Mouse (Mus musculus): ENCODE measurements at regions not wholly inside any gene's neighbourhood (a gene's known extent, or its start where the extent isn't known, plus 50 kb on each side); places are given as distances from the start of the nearest gene placed in this dataset.

DNA sequence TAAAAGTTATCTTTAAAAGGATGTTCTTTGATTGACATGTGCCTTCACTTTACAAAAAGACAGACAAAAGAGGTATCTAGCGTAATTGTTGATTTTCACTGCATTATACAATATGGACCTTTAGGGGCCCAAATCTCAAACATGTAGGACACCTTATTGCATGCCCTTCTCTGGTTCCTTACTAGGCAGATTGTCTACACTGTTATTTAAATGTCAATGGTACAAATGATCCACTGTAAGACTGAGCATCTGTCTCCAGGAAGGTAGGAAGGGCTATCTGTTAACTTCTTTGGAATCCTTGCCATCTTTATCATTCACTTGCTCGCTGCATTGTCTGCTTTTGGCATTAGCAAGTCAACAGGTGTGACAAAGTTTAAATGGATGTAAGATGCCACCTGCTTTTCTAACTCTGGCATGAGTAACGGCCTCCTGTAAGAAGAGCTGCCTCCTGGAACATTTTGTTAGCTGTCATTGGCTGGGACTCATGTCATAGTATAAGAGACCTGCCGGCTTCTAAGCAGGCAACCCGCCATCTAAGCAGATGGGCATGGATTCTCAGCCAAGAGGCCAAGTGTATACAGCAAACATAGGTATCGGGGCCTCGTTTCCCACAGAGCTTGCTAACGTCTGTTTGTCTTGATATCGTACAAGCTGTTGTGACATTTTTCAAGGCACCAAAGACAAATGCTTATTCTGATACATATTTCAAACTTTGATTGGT, 560.0 kb upstream of the Adgrl2 start:
- ATAC-seq (replicated peaks in 1 of 2; ENCODE audit: insufficient read depth in 1 of 2, low FRiP score in 2 of 2, low TSS enrichment in 1 of 2, low read depth in 1 of 2, poor library complexity in 2 of 2, severe bottlenecking in 2 of 2) = no peak

DNA sequence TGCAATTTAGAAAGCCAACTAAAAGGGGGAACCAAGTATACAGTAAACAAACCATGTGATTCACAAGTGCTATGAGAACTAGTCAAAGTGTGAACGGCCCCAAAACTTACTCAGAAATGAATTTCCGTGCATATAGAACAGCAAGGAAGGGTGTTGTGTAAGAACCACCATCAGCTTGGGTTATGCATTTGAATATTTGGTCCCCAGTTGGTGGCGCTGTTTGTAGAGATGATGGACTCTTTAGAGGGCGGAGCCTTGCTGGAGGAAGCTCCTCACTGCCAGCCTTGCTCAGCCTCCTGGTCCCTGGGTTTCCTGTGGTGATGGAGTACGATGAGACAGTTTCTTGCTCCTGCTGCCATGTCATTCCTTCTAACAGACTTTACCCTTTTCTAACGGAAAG, 556.7 kb upstream of the Adgrl2 start:
- peak; percentile 58 to 69; a peak in 3 of 4 replicates for ATAC-seq (replicated peaks in 1 of 2; ENCODE audit: insufficient read depth in 1 of 2, low FRiP score in 2 of 2, low TSS enrichment in 1 of 2, low read depth in 1 of 2, poor library complexity in 2 of 2, severe bottlenecking in 2 of 2)

DNA sequence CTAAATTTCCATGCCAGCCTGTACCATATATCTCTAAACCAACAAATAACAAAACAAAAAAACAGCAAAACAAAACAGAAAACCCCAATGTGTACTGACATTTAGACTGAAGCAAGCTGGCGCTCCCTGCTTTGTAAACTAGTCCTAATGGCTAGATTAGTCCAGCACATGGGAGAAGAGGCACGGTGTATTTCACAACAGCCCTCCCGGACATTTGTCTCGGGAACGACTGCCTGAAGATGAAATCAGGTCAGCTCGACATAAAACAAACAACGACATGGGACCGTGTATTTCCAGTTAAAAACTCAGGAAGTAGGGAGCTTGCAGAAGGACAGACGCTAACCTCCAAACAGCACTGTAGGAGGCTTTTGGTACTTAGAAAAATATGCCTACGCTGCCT, 555.9 kb upstream of the Adgrl2 start:
- ATAC-seq (replicated peaks in 1 of 2; ENCODE audit: insufficient read depth in 1 of 2, low FRiP score in 2 of 2, low TSS enrichment in 1 of 2, low read depth in 1 of 2, poor library complexity in 2 of 2, severe bottlenecking in 2 of 2) = no peak

DNA sequence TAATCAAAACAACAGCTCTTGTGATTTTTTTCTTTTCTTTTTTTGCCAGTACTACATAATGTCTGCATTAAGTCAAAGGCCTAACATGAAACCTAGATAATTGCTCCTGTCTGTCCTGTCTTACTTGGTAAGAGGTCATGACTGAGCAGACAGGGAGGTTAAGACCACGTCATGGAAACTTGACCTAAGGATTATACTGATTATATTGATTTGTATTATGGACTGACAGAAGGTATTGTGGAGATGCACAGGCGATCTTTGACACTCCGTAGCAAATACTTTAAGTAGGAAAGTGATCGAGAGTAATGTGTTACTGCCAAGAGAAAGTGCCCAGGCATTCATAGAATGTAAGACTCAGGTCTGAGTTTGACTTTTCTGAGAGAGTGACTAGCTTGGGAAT, 543.8 kb upstream of the Adgrl2 start:
- ATAC-seq (replicated peaks in 1 of 2; ENCODE audit: insufficient read depth in 1 of 2, low FRiP score in 2 of 2, low TSS enrichment in 1 of 2, low read depth in 1 of 2, poor library complexity in 2 of 2, severe bottlenecking in 2 of 2) = no peak

DNA sequence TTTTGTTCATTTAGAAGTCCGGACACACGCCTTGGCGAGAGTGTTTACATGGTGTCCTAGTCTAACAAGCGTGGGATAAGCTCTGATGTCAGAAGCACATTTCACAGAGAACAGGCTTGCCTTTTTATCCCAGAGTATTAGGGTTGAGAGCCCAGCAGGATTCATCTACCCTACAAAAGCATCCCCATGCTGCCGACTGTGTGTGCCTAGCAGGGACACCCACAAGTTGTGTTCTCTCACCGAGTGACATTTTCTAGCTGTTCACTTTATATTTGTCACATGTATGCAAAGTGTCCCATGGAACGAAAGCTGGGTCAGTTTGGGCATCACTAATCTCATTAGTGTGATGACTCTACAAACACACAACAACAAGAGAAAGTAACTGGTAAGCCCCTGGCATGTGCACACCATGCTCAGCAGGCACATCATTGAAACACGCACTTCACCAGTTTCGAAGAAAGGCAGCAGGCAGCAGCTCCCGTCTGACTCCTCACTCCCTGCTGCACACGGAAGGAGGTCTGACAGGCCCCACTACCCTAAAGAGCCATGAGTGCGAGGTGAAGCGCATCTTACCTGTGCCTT, 539.8 kb upstream of the Adgrl2 start:
- no peak for ATAC-seq (replicated peaks in 1 of 2; ENCODE audit: insufficient read depth in 1 of 2, low FRiP score in 2 of 2, low TSS enrichment in 1 of 2, low read depth in 1 of 2, poor library complexity in 2 of 2, severe bottlenecking in 2 of 2)

DNA sequence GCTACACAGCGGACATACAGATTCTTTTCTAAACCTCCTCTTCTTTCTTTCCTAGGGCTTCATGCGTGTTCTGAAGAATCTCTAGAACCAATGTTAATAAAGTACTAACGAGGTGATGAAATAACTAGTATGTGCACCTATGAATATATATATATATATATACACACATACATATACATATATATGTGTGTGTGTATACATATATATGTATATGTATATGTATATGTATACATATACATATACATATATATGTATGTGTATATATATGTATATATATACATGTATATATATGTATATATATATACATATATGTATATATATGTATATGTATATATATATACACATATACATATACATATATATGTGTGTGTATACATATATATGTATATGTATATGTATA, 536.2 kb upstream of the Adgrl2 start:
- ATAC-seq (replicated peaks in 1 of 2; ENCODE audit: insufficient read depth in 1 of 2, low FRiP score in 2 of 2, low TSS enrichment in 1 of 2, low read depth in 1 of 2, poor library complexity in 2 of 2, severe bottlenecking in 2 of 2) = no peak

DNA sequence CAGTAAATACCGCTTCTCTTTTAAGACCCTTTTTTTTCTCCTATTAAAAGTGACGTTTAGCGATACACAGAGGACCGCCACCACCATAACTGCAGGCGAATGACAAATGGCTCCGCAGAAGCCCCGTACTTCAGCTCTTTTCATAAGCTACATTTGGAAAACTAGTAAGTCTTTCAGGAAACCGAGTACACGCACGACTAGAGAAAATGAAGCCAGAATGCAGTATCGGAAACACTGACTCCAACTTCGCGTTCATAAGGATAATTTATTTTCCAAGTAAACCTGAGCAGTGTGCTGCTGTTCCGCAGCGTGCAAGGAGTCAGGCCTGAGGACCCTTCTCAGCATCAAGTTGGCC, 529.2 kb upstream of the Adgrl2 start:
- no peak; a peak in 1 of 4 replicates for ATAC-seq (replicated peaks in 1 of 2; ENCODE audit: insufficient read depth in 1 of 2, low FRiP score in 2 of 2, low TSS enrichment in 1 of 2, low read depth in 1 of 2, poor library complexity in 2 of 2, severe bottlenecking in 2 of 2)

DNA sequence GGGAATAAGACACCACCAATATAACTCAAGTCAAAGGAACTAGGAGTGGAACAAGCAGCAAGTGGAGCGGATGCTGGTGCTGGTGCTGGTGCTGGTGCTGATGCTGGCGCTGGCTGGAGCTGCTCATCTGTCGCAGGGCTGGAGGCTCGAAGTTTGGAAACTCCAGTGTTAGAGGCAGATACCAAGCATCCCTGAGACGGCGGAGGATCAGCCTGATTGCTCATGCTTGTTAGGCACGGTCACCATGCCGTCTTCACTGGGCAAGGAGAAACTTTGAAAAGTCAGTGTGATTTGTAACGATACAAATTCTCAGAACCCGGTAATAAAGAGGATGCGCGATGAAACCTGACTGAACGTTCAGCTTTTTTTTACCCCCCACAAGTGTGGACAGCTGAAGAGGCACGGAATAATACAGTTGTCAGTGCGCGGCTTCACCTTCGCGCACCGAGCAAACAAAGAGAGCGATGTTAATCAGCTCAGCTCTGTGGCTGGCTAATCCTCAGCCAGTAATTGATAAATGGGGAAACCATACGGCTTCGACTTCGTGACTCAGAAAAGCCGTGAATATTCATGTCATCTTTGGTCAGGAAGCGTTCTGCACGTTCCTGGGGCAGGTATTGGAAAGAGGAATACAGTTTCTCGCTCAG, 528.7 kb upstream of the Adgrl2 start:
- ATAC-seq (replicated peaks in 1 of 2; ENCODE audit: insufficient read depth in 1 of 2, low FRiP score in 2 of 2, low TSS enrichment in 1 of 2, low read depth in 1 of 2, poor library complexity in 2 of 2, severe bottlenecking in 2 of 2) = peak; percentile 48 to 52

DNA sequence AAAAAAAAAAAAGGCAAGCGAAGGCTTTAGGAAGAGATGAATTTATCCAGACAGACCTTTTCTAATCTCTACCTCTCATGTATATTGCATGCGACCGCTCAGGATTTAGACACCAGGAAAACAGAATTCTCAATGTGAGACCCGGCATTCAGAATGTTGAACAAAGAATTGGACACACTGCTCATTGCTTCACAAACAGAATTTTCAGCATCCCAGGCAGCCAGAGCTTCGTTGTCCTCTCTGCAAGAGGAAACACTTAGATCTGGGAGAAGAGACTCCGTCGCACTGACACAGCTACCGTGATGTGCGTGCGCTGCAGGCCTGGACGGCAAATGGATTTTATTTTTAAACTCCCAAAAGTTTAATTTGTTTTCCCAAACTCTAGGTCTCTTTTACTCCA, 527.2 kb upstream of the Adgrl2 start:
- ATAC-seq (replicated peaks in 1 of 2; ENCODE audit: insufficient read depth in 1 of 2, low FRiP score in 2 of 2, low TSS enrichment in 1 of 2, low read depth in 1 of 2, poor library complexity in 2 of 2, severe bottlenecking in 2 of 2) = no peak

DNA sequence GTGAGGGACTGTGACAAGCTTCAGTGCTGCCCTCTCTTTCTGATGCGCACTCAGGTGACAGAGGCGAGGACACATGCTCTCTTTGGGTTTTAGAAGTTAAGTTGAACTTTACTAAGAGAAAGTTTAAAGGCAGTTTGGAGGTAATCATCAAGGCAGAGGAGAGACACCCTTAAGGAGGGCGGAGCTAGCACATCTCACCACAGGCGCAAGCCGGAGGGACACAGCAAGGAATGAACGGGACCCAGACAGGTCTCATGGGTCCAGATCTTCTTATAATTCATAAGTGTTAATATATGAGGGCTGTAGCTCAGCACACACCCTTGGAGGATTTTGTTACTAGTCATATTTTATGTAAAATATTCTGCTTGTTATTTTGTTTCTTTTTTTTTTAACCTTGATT, 518.8 kb upstream of the Adgrl2 start:
- no peak for ATAC-seq (replicated peaks in 1 of 2; ENCODE audit: insufficient read depth in 1 of 2, low FRiP score in 2 of 2, low TSS enrichment in 1 of 2, low read depth in 1 of 2, poor library complexity in 2 of 2, severe bottlenecking in 2 of 2)

DNA sequence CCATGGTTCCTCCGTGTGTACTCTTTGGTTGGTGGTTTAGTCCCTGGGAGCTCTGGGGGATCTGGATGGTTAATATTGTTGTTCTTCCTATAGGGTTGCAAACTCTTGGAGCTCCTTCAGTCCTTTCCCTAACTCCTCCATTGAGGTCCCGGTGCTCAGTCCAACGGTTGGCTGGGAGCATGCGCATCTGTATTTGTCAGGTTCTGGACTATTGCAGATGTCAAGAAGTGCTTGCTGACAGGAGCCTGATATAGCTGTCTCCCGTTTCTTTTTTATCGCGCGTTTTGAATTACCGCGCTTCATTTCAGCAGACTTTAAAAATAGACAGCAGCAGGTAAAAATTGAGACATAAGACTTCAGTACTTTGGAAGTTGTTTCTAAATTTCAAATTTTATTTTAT, 518.3 kb upstream of the Adgrl2 start:
- ATAC-seq (replicated peaks in 1 of 2; ENCODE audit: insufficient read depth in 1 of 2, low FRiP score in 2 of 2, low TSS enrichment in 1 of 2, low read depth in 1 of 2, poor library complexity in 2 of 2, severe bottlenecking in 2 of 2) = no peak

DNA sequence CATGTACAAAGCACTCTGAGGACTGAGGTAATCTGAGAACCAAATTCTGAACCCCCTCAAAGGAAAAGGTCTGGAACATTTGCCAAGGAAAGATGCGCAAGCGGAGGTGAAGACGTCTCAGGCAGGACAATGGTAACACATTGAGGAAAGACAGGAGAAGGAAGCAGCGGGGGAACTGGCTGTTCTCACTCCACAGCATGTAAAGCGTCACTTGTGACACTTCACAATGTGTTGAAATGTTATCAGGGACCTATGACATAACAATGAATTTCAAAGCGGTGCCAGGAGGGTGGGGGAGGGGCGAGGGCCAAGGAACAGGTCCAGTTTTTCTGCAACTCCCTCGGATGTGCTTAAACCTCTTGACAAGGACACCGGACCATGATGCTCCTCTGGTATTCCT, 515.3 kb upstream of the Adgrl2 start:
- no peak for ATAC-seq (replicated peaks in 1 of 2; ENCODE audit: insufficient read depth in 1 of 2, low FRiP score in 2 of 2, low TSS enrichment in 1 of 2, low read depth in 1 of 2, poor library complexity in 2 of 2, severe bottlenecking in 2 of 2)

DNA sequence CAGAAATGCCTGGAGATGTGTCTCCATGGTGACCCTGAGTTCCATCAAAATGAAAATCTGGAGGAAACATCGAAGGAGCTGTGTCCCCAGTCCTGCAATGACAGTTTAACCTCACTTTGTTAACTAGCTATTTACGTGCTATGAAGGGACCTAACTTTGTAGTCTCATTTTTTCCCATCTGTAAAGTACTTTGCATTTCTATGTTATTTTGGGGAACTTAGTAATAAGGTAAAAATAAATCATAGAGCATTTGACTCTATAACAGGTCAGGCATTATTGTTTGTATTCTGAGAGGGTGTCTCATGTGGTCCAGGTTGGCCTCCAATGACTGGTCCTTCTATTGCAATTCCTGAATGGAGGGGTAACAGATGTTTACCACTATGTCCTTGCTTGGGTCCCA, 513.6 kb upstream of the Adgrl2 start:
- no peak for ATAC-seq (replicated peaks in 1 of 2; ENCODE audit: insufficient read depth in 1 of 2, low FRiP score in 2 of 2, low TSS enrichment in 1 of 2, low read depth in 1 of 2, poor library complexity in 2 of 2, severe bottlenecking in 2 of 2)

DNA sequence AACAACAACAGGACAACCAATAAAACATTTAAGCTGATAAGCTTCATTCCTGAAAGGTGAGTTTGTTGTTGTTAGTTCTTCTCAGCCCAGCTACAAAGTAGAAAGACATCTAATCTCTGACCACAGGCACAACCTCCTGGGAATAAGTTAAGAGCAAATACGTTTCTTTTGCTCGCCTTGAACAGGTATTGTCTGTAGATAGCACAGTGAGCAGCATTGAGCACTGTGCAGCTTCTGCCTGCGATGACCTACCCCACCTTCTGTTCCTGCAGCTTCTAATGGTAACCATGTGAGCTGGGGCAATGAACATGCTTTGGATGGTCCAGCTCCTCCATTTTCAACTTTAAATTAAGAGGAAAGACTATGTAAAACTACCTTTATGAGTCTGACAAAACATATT, 509.8 kb upstream of the Adgrl2 start:
- ATAC-seq (replicated peaks in 1 of 2; ENCODE audit: insufficient read depth in 1 of 2, low FRiP score in 2 of 2, low TSS enrichment in 1 of 2, low read depth in 1 of 2, poor library complexity in 2 of 2, severe bottlenecking in 2 of 2) = no peak

DNA sequence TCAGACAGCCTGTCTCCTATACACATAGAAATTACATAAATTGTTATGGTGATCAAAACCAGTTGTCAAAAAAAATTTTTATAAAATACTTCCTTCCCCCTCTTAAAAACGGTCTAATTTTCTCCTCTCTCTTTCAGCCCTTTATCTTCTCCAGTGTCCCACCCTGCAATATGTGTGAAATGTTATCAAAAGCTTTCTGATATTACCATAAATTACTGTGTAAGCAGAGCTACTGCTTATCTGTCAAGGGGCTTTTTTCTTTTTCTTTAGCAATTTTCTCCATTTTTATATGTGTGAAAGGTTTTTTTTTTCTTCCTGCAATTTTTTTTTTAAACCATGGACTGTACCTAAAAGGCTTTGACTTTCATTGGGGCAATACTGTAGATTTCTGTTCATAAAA, 508.4 kb upstream of the Adgrl2 start:
- ATAC-seq (replicated peaks in 1 of 2; ENCODE audit: insufficient read depth in 1 of 2, low FRiP score in 2 of 2, low TSS enrichment in 1 of 2, low read depth in 1 of 2, poor library complexity in 2 of 2, severe bottlenecking in 2 of 2) = no peak

DNA sequence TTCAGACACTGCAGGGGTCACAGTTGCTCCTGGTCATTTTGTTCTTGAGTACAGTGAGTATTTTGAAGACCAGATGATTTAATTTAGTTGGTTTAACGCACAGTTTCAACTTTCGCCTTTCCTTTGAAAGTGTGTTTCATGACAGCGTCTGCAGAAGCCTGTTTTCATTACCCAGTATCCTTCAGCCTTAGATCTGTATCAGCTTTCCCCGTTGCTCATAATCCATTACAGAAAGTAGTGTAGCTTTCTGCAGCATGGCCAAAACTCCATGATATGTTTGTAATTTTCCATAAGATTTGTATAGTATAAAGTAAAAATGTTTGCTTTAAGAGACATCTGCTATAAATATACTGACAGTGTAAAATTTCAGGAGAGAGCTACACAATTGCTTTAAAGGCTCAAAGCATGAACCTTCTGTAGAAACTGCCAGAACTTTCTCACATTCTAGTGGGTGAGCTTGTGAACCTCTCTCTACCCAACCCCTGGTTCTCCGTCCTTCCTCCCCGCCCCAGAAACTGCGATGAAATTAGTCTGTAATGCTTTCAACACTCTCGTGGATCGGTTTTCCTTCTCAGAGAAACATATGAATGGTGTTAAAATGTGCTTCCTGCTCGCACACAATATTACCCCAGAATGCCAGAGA, 506.6 kb upstream of the Adgrl2 start:
- ATAC-seq (replicated peaks in 1 of 2; ENCODE audit: insufficient read depth in 1 of 2, low FRiP score in 2 of 2, low TSS enrichment in 1 of 2, low read depth in 1 of 2, poor library complexity in 2 of 2, severe bottlenecking in 2 of 2) = no peak; a peak in 1 of 4 replicates

DNA sequence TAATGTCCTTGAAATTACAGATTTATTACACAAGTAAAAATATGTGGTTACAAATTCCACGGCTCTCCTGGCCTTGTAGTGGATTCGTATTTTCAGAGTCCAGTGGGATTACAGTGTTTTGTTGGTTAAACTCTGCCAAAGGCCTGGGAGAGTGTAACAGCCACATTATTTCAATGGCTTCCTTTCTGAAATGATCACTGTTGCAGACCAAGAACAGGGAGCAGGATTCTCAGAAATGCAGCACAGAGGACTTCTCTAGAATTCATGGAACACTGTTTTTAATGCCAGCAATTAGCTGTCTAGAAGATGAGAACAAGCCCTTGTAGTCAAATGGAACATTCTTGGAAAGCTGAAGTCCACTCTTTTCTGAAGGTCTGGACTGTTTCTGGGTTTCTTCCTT, 505.8 kb upstream of the Adgrl2 start:
- ATAC-seq (replicated peaks in 1 of 2; ENCODE audit: insufficient read depth in 1 of 2, low FRiP score in 2 of 2, low TSS enrichment in 1 of 2, low read depth in 1 of 2, poor library complexity in 2 of 2, severe bottlenecking in 2 of 2) = no peak

DNA sequence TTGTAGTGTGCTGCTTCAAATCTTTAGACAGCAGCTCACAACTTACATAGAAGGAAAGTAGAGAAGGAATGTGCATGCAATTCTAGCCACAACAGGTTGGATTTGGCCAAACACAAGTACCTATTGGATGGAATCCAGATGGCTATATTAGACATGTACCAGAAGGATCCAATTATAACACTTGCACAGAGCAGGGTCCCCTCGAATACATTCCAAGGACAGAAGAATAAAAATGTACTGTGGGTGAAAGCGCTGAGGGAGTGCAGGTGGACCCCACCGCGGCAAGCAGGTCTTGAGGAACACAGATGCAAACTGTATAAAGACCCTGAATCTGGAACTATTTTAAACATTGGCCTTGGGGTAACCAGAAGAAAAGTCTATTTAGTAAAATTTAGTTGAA, 497.8 kb upstream of the Adgrl2 start:
- no peak for ATAC-seq (replicated peaks in 1 of 2; ENCODE audit: insufficient read depth in 1 of 2, low FRiP score in 2 of 2, low TSS enrichment in 1 of 2, low read depth in 1 of 2, poor library complexity in 2 of 2, severe bottlenecking in 2 of 2)

Data from hematopoietic stem cell, adult 5-6 weeks (primary cell).